Mouse (Mus musculus) CH12.LX (cell line): ENCODE data around the gene Ddx10. TPM values are rescaled to one million over a fixed set of nuclear protein-coding genes. Genes with fewer than 3 reads are reported as not detected.

Experiments used
- DNase-seq: peaks from one replicate; pipeline ENCODE4 v3.0.0-alpha.2; 2013; ENCODE audit errors: extremely low read depth
- H3K27ac ChIP-seq: 2 replicates; pipeline ENCODE4 v1.5.1; 2012; ENCODE audit warnings: low read depth, mild to moderate bottlenecking, control low read depth, moderate library complexity; ENCODE audit not compliant: insufficient read depth
- H3K27me3 ChIP-seq: replicated peaks from 2 replicates; pipeline ENCODE3; 2012; ENCODE audit warnings: inconsistent platforms
- H3K36me3 ChIP-seq, 2 experiments: replicated peaks in 1 of 2; 2 replicates each; pipeline versions ENCODE3 to v1.6.1; 2012; ENCODE audit warnings: inconsistent platforms in 1 of 2, low read length in 1 of 2, mild to moderate bottlenecking in 1 of 2, mixed read lengths in 1 of 2, moderate library complexity in 1 of 2; ENCODE audit not compliant: control insufficient read depth in 1 of 2, insufficient read depth in 1 of 2
- H3K4me1 ChIP-seq, 2 experiments: 2 replicates each; pipeline ENCODE4 v1.6.1; 2012; ENCODE audit warnings: inconsistent platforms in 1 of 2, moderate library complexity in 1 of 2; ENCODE audit not compliant: insufficient read depth in 2 of 2, control insufficient read depth in 1 of 2
- H3K4me2 ChIP-seq: 2 replicates; pipeline ENCODE4 v1.6.1; 2012; ENCODE audit warnings: low read depth, mild to moderate bottlenecking, control low read depth; ENCODE audit not compliant: poor library complexity, insufficient read depth, severe bottlenecking
- H3K4me3 ChIP-seq, 3 experiments: fragments of 150-350 bp in 1 of 3; sonication (generic) in 1 of 3; replicated peaks in 1 of 3; 2 replicates each; pipeline versions ENCODE3 to v1.5.1; 2011 to 2012; ENCODE audit warnings: low read depth in 2 of 3, low read length in 2 of 3, mild to moderate bottlenecking in 2 of 3, moderate library complexity in 2 of 3, control low read depth in 1 of 3, improper control_type of control experiment in 1 of 3, inconsistent platforms in 1 of 3, mixed read lengths in 1 of 3; ENCODE audit not compliant: poor library complexity in 1 of 3
- H3K79me2 ChIP-seq: replicated peaks from 2 replicates; pipeline ENCODE4 v1.6.1; 2012; ENCODE audit warnings: mild to moderate bottlenecking, moderate library complexity; ENCODE audit not compliant: control insufficient read depth, poor library complexity, insufficient read depth, severe bottlenecking; ENCODE audit errors: extremely low read depth
- H3K9ac ChIP-seq: 2 replicates; pipeline ENCODE4 v1.6.1; 2012; ENCODE audit warnings: low read depth, mild to moderate bottlenecking, control low read depth, moderate library complexity; ENCODE audit not compliant: insufficient read depth
- H3K9me3 ChIP-seq: replicated peaks from 2 replicates; pipeline ENCODE3; 2012; ENCODE audit warnings: low read length, inconsistent platforms, mixed read lengths
- BHLHE40 ChIP-seq: IDR thresholded peaks from 2 replicates; pipeline ENCODE4 v1.6.1; 2011; ENCODE audit warnings: mild to moderate bottlenecking, low read depth, low read length, improper control_type of control experiment
- CHD1 ChIP-seq: IDR thresholded peaks from 2 replicates; pipeline ENCODE4 v1.6.1; 2012; ENCODE audit warnings: low read depth, low read length, improper control_type of control experiment, inconsistent platforms
- CTCF ChIP-seq, 2 experiments: IDR thresholded peaks in 1 of 2; conservative IDR thresholded peaks in 1 of 2; 2 replicates each; pipeline ENCODE4 v1.5.1; 2011 to 2012; ENCODE audit warnings: low read depth in 2 of 2, low read length in 2 of 2, improper control_type of control experiment in 1 of 2, inconsistent platforms in 1 of 2, mild to moderate bottlenecking in 1 of 2, moderate library complexity in 1 of 2
- ELF1 ChIP-seq: IDR thresholded peaks from 2 replicates; pipeline ENCODE4 v1.6.1; 2014; ENCODE audit warnings: low read depth, mild to moderate bottlenecking, inconsistent platforms, low read length, improper control_type of control experiment
- ETS1 ChIP-seq: conservative IDR thresholded peaks from 2 replicates; pipeline ENCODE4 v1.6.1; 2012; ENCODE audit warnings: low read depth, mild to moderate bottlenecking, inconsistent platforms, low read length, improper control_type of control experiment, moderate library complexity
- GABPA ChIP-seq: IDR thresholded peaks from 2 replicates; pipeline ENCODE4 v1.6.1; 2012; ENCODE audit warnings: low read depth, low read length, improper control_type of control experiment, inconsistent platforms; ENCODE audit not compliant: insufficient replicate concordance
- HCFC1 ChIP-seq: IDR thresholded peaks from 2 replicates; pipeline ENCODE4 v1.6.1; 2012; ENCODE audit warnings: low read depth, mild to moderate bottlenecking, inconsistent platforms, low read length, improper control_type of control experiment
- IRF4 ChIP-seq: IDR thresholded peaks from 2 replicates; pipeline ENCODE4 v1.6.1; 2014; ENCODE audit warnings: low read depth, mild to moderate bottlenecking, inconsistent platforms, low read length, improper control_type of control experiment
- JUND ChIP-seq: conservative IDR thresholded peaks from 2 replicates; pipeline ENCODE4 v1.6.1; 2011; ENCODE audit warnings: low read depth, low read length, improper control_type of control experiment
- MAZ ChIP-seq: IDR thresholded peaks from 2 replicates; pipeline ENCODE4 v1.6.1; 2012; ENCODE audit warnings: low read depth, mild to moderate bottlenecking, inconsistent platforms, low read length, improper control_type of control experiment, moderate library complexity
- MXI1 ChIP-seq: IDR thresholded peaks from 2 replicates; pipeline ENCODE4 v1.6.1; 2011; ENCODE audit warnings: mild to moderate bottlenecking, low read depth, low read length, improper control_type of control experiment
- MYC ChIP-seq: IDR thresholded peaks from 2 replicates; pipeline ENCODE4 v1.6.1; 2011; ENCODE audit warnings: low read depth, mild to moderate bottlenecking, improper control_type of control experiment, low read length
- PAX5 ChIP-seq: IDR thresholded peaks from 2 replicates; pipeline ENCODE4 v1.6.1; 2012; ENCODE audit warnings: low read length, inconsistent platforms, mixed read lengths
- POLR2A ChIP-seq: IDR thresholded peaks from 2 replicates; pipeline ENCODE4 v1.6.1; 2011; ENCODE audit warnings: low read depth, mild to moderate bottlenecking, improper control_type of control experiment, low read length
- POLR2AphosphoS2 ChIP-seq: IDR thresholded peaks from 2 replicates; pipeline ENCODE4 v1.6.1; 2011; ENCODE audit warnings: low read depth, low read length, improper control_type of control experiment
- SIN3A ChIP-seq: IDR thresholded peaks from 2 replicates; pipeline ENCODE4 v1.6.1; 2012; ENCODE audit warnings: low read length, improper control_type of control experiment, inconsistent platforms
- SMC3 ChIP-seq: IDR thresholded peaks from 2 replicates; pipeline ENCODE4 v1.6.1; 2011; ENCODE audit warnings: low read depth, low read length, improper control_type of control experiment
- TBP ChIP-seq: conservative IDR thresholded peaks from 2 replicates; pipeline ENCODE4 v1.6.1; 2011; ENCODE audit warnings: low read depth, low read length, improper control_type of control experiment
- USF1 ChIP-seq: IDR thresholded peaks from 2 replicates; pipeline ENCODE4 v1.6.1; 2014; ENCODE audit warnings: low read depth, mild to moderate bottlenecking, inconsistent platforms, low read length, improper control_type of control experiment
- ZKSCAN1 ChIP-seq: IDR thresholded peaks from 2 replicates; pipeline ENCODE4 v1.6.1; 2012; ENCODE audit warnings: low read depth, inconsistent platforms, low read length, improper control_type of control experiment, borderline replicate concordance
- ZMIZ1 ChIP-seq: IDR thresholded peaks from 2 replicates; pipeline ENCODE4 v1.6.1; 2012; ENCODE audit warnings: low read depth, mild to moderate bottlenecking, inconsistent platforms, low read length, improper control_type of control experiment
- dilution Hi-C: fragments of 300-500 bp; cut with MboI; formaldehyde crosslinking; loops from 2 replicates; pipeline ENCODE4 v1.14.3; 2020; ENCODE audit warnings: low sequenced_read_pairs; ENCODE audit not compliant: extremely low pct_unique_long_range_greater_than_20kb, extremely low pct_ligation_motif_present
- in situ Hi-C: fragments of 300-500 bp; cut with MboI; formaldehyde crosslinking; loops from 3 replicates; pipeline ENCODE4 v1.14.3; 2019; ENCODE audit warnings: low sequenced_read_pairs, low pct_ligation_motif_present, low pct_unique_long_range_greater_than_20kb, mixed read lengths
- polyA plus RNA-seq: library from polyadenylated mRNA; unstranded; fragments of >175 nt; gene quantifications from 2 replicates; pipeline ENCODE4 v1.2.1, GENCODE M21; 2012; ENCODE audit warnings: low read depth; ENCODE audit not compliant: insufficient read length
- total RNA-seq, 2 experiments: library from RNA; depleted of rRNA; stranded (reverse); fragments of 300-350 nt in 1 of 2; fragments of >200 nt in 1 of 2; gene quantifications; 2 replicates each; pipeline ENCODE4 v1.2.3; 2012 to 2014

The Ddx10 gene
- total and polyA plus RNA-seq, 3 experiments, result 23.4 to 64.2 (median 36.1) TPM

DNA sequence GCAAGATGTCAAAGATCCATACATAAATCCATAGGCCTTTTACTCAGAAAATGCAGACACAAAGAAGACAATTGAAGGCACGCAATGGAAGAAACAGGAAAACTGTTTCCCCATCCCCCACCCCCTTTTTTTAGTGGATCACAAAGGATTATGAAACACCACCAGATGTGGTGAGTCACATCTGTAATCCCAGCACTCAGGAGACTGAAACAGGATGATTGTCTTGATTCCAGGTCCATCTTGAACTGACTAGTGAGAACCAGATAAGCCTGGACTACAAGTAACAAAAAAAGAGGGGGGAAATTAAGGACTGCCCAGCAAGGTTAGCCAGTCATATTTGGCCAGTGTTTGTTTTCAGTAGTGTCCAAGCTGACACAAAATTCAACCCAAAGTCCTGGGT lies 28.5 kb upstream of the Ddx10 start:
- H3K79me2 ChIP-seq, result no peaks in the 10 kb centered on the region
- no peaks in the 10 kb centered on the region for H3K36me3 ChIP-seq
- no peaks in the 10 kb centered on the region for H3K4me1 ChIP-seq
- H3K27ac ChIP-seq, result no peak overlapping the region
- in situ Hi-C loops, result loop anchor here (10.0 kb wide), 1 partner anchor 98 kb away; no protein-coding TSS in a partner anchor
- TF ChIP-seq CTCF (conservative IDR thresholded peaks at IDR 0.05 in 1 of 2, IDR thresholded peaks at IDR 0.05 in 1 of 2; ENCODE audit: low read depth in 2 of 2, low read length in 2 of 2) (no peak), TBP (no peak), POLR2AphosphoS2 (no peak), MXI1 (no peak), SMC3 (no peak), PAX5 (no peak), HCFC1 (no peak)
- no peak for DNase-seq
- no peaks in the 10 kb centered on the region for H3K9me3 ChIP-seq
- H3K4me3 ChIP-seq, result no peak overlapping the region
- H3K9ac ChIP-seq, result no peak overlapping the region
- no peak overlapping the region for H3K4me2 ChIP-seq
- no peaks in the 10 kb centered on the region for H3K27me3 ChIP-seq
- dilution Hi-C loops, result no loop called here

DNA sequence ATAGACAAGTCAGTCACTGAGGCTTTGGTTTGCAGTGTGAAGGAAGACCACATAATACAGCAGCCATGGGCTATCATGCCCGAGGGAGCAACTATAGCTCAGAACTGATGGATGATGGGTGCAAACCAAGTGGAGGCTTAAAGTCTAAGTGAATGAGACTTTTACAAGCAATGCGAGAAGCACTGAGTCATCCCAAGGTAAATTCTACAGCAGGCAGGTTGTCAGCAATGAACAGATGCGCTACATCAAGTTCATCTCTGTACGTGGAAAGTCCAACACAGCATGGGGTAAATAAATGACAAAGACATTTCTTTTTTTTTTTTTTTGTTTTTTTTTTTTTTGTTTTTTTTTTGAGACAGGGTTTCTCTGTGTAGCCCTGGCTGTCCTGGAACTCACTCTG lies 24.9 kb upstream of the Ddx10 start:
- H3K9ac ChIP-seq, result no peak overlapping the region
- no peaks in the 10 kb centered on the region for H3K27me3 ChIP-seq
- no peaks in the 10 kb centered on the region for H3K79me2 ChIP-seq
- H3K4me3 ChIP-seq, result no peak overlapping the region
- H3K4me2 ChIP-seq, result no peak overlapping the region
- H3K36me3 ChIP-seq, result no peaks in the 10 kb centered on the region
- in situ Hi-C loops (loop anchor here (10.0 kb wide), 1 partner anchor 102 kb away; no protein-coding TSS in a partner anchor), dilution Hi-C loops (no loop called here)
- no peaks in the 10 kb centered on the region for H3K9me3 ChIP-seq
- H3K27ac ChIP-seq, result no peak overlapping the region
- no peak for TF ChIP-seq USF1
- TF ChIP-seq CTCF (conservative IDR thresholded peaks at IDR 0.05 in 1 of 2, IDR thresholded peaks at IDR 0.05 in 1 of 2; ENCODE audit: low read depth in 2 of 2, low read length in 2 of 2), result no peak
- TF ChIP-seq MYC, result no peak
- H3K4me1 ChIP-seq, result no peaks in the 10 kb centered on the region
- DNase-seq, result no peak

DNA sequence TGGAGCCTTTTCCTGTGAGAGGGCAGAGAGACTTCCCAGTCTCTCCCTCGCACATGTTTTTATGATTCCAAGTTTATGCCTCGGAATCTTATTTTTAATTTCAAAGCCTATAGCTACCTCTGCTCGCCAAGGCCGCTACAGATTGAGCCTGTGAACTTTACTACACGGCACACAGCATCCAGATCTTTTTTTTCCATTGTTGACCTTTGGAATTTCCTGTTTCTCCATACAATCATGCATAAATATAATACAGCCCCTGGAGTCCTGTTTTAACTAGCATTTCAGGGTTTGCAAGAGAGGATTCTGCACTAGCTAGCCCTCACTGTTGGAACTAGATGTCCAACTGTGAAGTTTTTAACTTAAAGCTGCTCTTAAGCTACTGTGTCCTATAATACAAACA lies 24.4 kb upstream of the Ddx10 start:
- DNase-seq, result no peak
- no peak overlapping the region for H3K4me3 ChIP-seq
- no peaks in the 10 kb centered on the region for H3K36me3 ChIP-seq
- H3K27me3 ChIP-seq, result no peaks in the 10 kb centered on the region
- no peak overlapping the region for H3K4me2 ChIP-seq
- H3K4me1 ChIP-seq, result no peaks in the 10 kb centered on the region
- no peaks in the 10 kb centered on the region for H3K9me3 ChIP-seq
- no peak overlapping the region for H3K9ac ChIP-seq
- H3K27ac ChIP-seq, result no peak overlapping the region
- no peaks in the 10 kb centered on the region for H3K79me2 ChIP-seq
- in situ Hi-C loops (loop anchor here (10.0 kb wide), 1 partner anchor 103 kb away; no protein-coding TSS in a partner anchor), dilution Hi-C loops (no loop called here)
- TF ChIP-seq MAZ (no peak), JUND (no peak), ZKSCAN1 (no peak), ZMIZ1 (no peak), BHLHE40 (no peak), SIN3A (no peak), SMC3 (no peak), PAX5 (no peak), IRF4 (no peak), GABPA (no peak), TBP (no peak), POLR2A (no peak), CHD1 (no peak), ELF1 (no peak), MYC (no peak), HCFC1 (no peak), ETS1 (no peak)
